Mouse (Mus musculus) C2C12 (cell line): Measurements from ENCODE around the gene Senp3.

Experiments
- CEBPB ChIP-seq: IDR thresholded peaks from one replicate; pipeline ENCODE4 v1.6.1; 2011; ENCODE audit warnings: low read depth, mild to moderate bottlenecking, control low read depth, moderate library complexity
- CTCF ChIP-seq: IDR thresholded peaks from one replicate; pipeline ENCODE4 v1.5.1; 2011; ENCODE audit not compliant: control insufficient read depth, insufficient read depth, insufficient read length
- FOSL1 ChIP-seq: IDR thresholded peaks from one replicate; pipeline ENCODE4 v1.8.0; 2011; ENCODE audit warnings: mild to moderate bottlenecking, low read length; ENCODE audit not compliant: poor library complexity, insufficient read depth, severe bottlenecking
- MAX ChIP-seq: IDR thresholded peaks from one replicate; pipeline ENCODE4 v1.6.1; 2011; ENCODE audit warnings: mild to moderate bottlenecking, control low read depth
- MYOD1 ChIP-seq: IDR thresholded peaks from one replicate; pipeline ENCODE4 v1.6.1; 2011; ENCODE audit warnings: low read depth; ENCODE audit not compliant: control insufficient read depth, insufficient read length
- MYOG ChIP-seq: IDR thresholded peaks from one replicate; pipeline ENCODE4 v1.6.1; 2011; ENCODE audit not compliant: control insufficient read depth, insufficient read length; ENCODE audit errors: extremely low read depth
- USF1 ChIP-seq: IDR thresholded peaks from one replicate; pipeline ENCODE4 v1.6.1; 2011; ENCODE audit warnings: low read depth, mild to moderate bottlenecking, control low read depth, moderate library complexity

DNA sequence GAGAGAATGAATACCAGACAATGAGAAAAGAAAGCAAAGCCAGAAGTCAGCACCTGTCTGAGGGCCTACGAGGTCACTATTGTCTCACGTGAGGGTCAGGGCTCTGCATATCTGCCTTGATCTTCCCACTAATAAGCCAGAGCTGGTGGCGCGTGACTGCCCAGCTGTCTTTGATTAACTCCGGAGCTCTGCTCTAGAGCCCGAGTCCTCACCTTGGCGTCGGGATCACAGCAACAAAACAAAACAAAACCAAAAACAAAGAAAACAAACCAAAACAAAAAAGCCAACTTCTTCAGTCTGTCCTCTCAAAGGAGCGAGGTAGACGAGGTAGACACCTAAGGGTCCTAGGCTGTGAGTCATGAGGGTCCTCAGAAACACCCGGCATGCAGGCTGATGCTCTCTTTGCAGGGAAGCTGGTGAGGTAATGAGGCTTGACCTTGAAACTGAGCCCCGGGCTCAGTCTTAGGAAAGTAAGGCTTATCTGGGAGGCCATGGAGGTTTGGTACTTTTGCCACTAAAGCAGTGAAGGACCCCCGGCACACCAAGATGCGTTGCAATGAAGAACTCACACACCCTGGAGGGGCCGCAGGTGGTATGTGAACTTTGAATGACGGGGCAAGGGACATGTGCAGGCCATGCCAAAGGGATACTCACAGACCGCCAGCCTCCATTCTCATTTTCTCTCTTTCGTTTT is 32.9 kb upstream of the Senp3 start:
- TF ChIP-seq CTCF (no peak), FOSL1 (no peak), CEBPB (no peak), MAX (no peak), USF1 (no peak), MYOG (no peak), MYOD1 (no peak)
